Mouse (Mus musculus) bone marrow macrophage, adult 2 months (primary cell): ENCODE results near the gene Cacnb2.

Experiments
- CTCF ChIP-seq: IDR thresholded peaks from 2 replicates; pipeline ENCODE4 v1.5.1; 2012; ENCODE audit warnings: low read depth, mild to moderate bottlenecking, low read length, moderate library complexity
- POLR2A ChIP-seq: IDR thresholded peaks from 2 replicates; pipeline ENCODE4 v1.6.1; 2012; ENCODE audit warnings: mild to moderate bottlenecking, low read depth, low read length, borderline replicate concordance

DNA sequence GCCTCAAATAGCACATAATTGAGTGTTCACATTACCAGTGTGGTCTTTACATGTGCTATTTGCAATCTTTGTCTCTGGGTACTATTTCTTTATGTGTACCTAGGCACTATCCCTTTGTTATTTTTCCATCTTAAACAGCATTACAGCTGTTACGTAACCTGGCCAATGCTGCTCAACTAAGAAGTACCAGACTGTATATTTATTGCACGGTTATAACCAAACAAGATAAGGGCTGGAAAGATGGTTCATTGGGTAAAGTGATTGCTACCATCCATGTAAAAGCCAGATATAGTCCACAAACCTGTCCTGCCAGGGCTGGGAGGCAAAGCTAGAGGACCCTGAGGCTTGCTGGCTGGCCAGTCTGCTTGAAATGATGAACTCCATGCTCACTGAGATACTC, 251.2 kb downstream of the Cacnb2 start:
- TF ChIP-seq CTCF (no peak), POLR2A (no peak)
